Mouse (Mus musculus) spleen, adult 2 months (tissue): ENCODE data around the gene Cryga. TPM values are rescaled to one million over a fixed set of nuclear protein-coding genes. Genes with fewer than 3 reads are reported as not detected.

Experiments
- DNase-seq, 2 experiments: peaks; one replicate each; pipeline versions ENCODE4 v3.0.0 to v3.0.0-alpha.2; 2012 to 2021; ENCODE audit warnings: low spot score in 2 of 2, low read depth in 1 of 2
- H3K27ac ChIP-seq: fragments of 200-500 bp; 2 replicates; pipeline ENCODE4 v1.5.1; 2012; ENCODE audit warnings: low read length, inconsistent platforms; ENCODE audit not compliant: insufficient read depth
- H3K27me3 ChIP-seq: fragments of 200-500 bp; 2 replicates; pipeline ENCODE4 v1.6.1; 2012; ENCODE audit warnings: mild to moderate bottlenecking, moderate library complexity, low read length, inconsistent platforms; ENCODE audit not compliant: control insufficient read depth, insufficient read depth
- H3K36me3 ChIP-seq: fragments of 200-500 bp; 2 replicates; pipeline ENCODE4 v1.6.1; 2012; ENCODE audit warnings: mild to moderate bottlenecking, low read length, inconsistent platforms; ENCODE audit not compliant: control insufficient read depth, insufficient read depth
- H3K4me1 ChIP-seq: fragments of 200-500 bp; 2 replicates; pipeline ENCODE4 v1.6.1; 2011; ENCODE audit warnings: inconsistent platforms; ENCODE audit not compliant: control insufficient read depth, insufficient read depth, insufficient read length
- H3K4me3 ChIP-seq: fragments of 200-500 bp; 2 replicates; pipeline ENCODE4 v1.5.1; 2011; ENCODE audit warnings: mild to moderate bottlenecking, inconsistent platforms; ENCODE audit not compliant: insufficient read depth, insufficient read length; ENCODE audit errors: extremely low read depth
- CTCF ChIP-seq: fragments of 200-500 bp; IDR thresholded peaks from 2 replicates; pipeline ENCODE4 v1.5.1; 2011; ENCODE audit warnings: mild to moderate bottlenecking, inconsistent platforms; ENCODE audit not compliant: insufficient read depth, insufficient read length, insufficient replicate concordance; ENCODE audit errors: extremely low read depth
- POLR2A ChIP-seq: fragments of 200-500 bp; IDR thresholded peaks from 2 replicates; pipeline ENCODE4 v1.6.1; 2011; ENCODE audit warnings: low read depth, low read length, inconsistent platforms
- WGBS: fragments of 180-500 bp; shearing (Covaris S2); methylation state at CpG from one replicate; pipeline ENCODE4 v1.1.7; 2018; 5-methylcytosine and 5-hydroxymethylcytosine counted together
- polyA plus RNA-seq: library from polyadenylated mRNA; depleted of rRNA; stranded (reverse); fragments of >200 nt; gene quantifications from 2 replicates; pipeline ENCODE4 v1.2.3, GENCODE M21; 2012; rRNA removed

The Cryga gene
- not detected in 2 replicates for polyA plus RNA-seq

DNA sequence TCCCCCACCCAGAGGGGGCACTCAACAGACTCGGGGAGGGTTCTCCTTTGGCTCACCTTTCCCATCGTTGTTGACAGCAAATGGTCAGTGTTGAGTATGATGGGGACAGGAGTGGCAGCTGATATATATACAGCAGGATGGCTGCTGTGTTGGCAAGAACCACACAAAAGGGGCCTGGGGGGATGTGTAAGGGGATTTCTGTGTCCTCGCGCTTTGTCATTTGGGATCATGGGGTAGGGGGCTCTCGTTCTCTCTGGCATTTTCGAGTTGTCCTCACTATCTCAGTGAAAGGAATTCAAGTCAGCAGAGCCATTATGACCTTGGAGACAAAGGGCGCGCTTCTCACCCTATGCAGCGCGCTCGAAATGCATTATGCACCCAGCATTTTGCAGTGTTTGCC is at the start of gene Cryga:
Gene Cryga, minus strand, starts transcription at position 101 of the 400 bp plus-strand sequence.
- no peak within 1 kb of the TSS for H3K4me3 ChIP-seq
- no peaks in the 10 kb centered on the region for H3K4me1 ChIP-seq
- TF ChIP-seq POLR2A, result no peak
- no peak for TF ChIP-seq CTCF
- no peaks in the 10 kb centered on the region for H3K36me3 ChIP-seq
- H3K27ac ChIP-seq, result no peak within 1 kb of the TSS
- 92% methylated on average over 11 of the region's 11 CpGs for WGBS
- no peak for DNase-seq
- H3K27me3 ChIP-seq, result no peaks in the 10 kb centered on the region

GRCm38 (mm10) chr1:65147971-65148370 is 44.8 kb upstream of the Cryga start:
- H3K36me3 ChIP-seq, result no peaks in the 10 kb centered on the region
- H3K4me3 ChIP-seq, result no peak overlapping the region
- no peak overlapping the region for H3K27ac ChIP-seq
- TF ChIP-seq CTCF (no peak), POLR2A (no peak)
- DNase-seq, result no peak
- WGBS, result 77% methylated on average over 3 of the region's 3 CpGs
- H3K27me3 ChIP-seq, result no peaks in the 10 kb centered on the region
- no peaks in the 10 kb centered on the region for H3K4me1 ChIP-seq

- whole genome bisulfite sequencing, result 96% methylated on average over 5 of the region's 5 CpGs
- no peak overlapping the region for H3K27ac ChIP-seq
Measured at GRCm38 (mm10) chr1:65147326-65147725, 44.2 kb upstream of the Cryga start.

GRCm38 (mm10) chr1:65146601-65147000 is 43.4 kb upstream of the Cryga start:
- H3K4me3 ChIP-seq, result no peak overlapping the region
- WGBS, result 42% methylated on average over 2 of the region's 2 CpGs
- H3K36me3 ChIP-seq, result no peaks in the 10 kb centered on the region
- H3K27me3 ChIP-seq, result no peaks in the 10 kb centered on the region
- H3K4me1 ChIP-seq, result no peaks in the 10 kb centered on the region
- no peak overlapping the region for H3K27ac ChIP-seq
- no peak for DNase-seq
- TF ChIP-seq CTCF (no peak), POLR2A (no peak)

More at GRCm38 (mm10) chr1:65147326-65147725, 44.2 kb upstream of the Cryga start:
- Histone ChIP-seq H3K4me3 (no peak overlapping the region), H3K27me3 (no peaks in the 10 kb centered on the region), H3K4me1 (no peaks in the 10 kb centered on the region), H3K36me3 (no peaks in the 10 kb centered on the region)
- DNase-seq, result no peak
- TF ChIP-seq POLR2A (no peak), CTCF (no peak)

GRCm38 (mm10) chr1:65144783-65145182 is 41.6 kb upstream of the Cryga start:
- Histone ChIP-seq H3K27ac (no peak overlapping the region), H3K27me3 (no peaks in the 10 kb centered on the region), H3K36me3 (no peaks in the 10 kb centered on the region), H3K4me3 (no peak overlapping the region), H3K4me1 (no peaks in the 10 kb centered on the region)
- 94% methylated on average over 2 of the region's 2 CpGs for WGBS
- no peak for DNase-seq
- TF ChIP-seq POLR2A (no peak), CTCF (no peak)

- Histone ChIP-seq H3K36me3 (no peaks in the 10 kb centered on the region), H3K4me1 (no peaks in the 10 kb centered on the region), H3K4me3 (no peak overlapping the region), H3K27ac (no peak overlapping the region), H3K27me3 (no peaks in the 10 kb centered on the region)
- DNase-seq, result no peak
- WGBS, result 91% methylated on average over 6 of the region's 6 CpGs
- TF ChIP-seq POLR2A (no peak), CTCF (no peak)
Measured at GRCm38 (mm10) chr1:65137560-65137959, 34.4 kb upstream of the Cryga start.

DNA sequence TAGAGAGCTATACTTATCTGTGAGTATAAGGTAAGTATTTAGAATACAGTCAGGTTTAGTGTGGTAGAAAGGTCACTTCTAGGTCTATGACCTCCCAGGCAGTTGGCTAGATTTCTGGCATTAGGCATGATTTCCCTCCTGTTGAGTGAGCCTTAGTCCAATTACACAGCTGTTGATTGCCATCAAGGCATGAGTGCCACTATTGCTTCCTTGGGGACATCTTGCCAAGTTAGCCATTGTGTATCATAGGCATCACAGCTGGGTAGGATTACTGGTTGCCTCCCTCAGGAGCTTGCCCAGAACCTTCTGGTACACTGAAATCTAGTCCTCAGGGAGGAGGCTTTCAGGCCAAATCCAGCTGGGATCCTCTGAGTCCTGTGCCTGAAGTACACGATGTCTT is 29.7 kb upstream of the Cryga start:
- DNase-seq, result no peak
- H3K36me3 ChIP-seq, result no peaks in the 10 kb centered on the region
- WGBS, result 84% methylated on average over 1 of the region's 1 CpGs
- TF ChIP-seq CTCF (no peak), POLR2A (no peak)
- H3K4me3 ChIP-seq, result no peak overlapping the region
- no peaks in the 10 kb centered on the region for H3K27me3 ChIP-seq
- H3K27ac ChIP-seq, result no peak overlapping the region
- H3K4me1 ChIP-seq, result no peaks in the 10 kb centered on the region

DNA sequence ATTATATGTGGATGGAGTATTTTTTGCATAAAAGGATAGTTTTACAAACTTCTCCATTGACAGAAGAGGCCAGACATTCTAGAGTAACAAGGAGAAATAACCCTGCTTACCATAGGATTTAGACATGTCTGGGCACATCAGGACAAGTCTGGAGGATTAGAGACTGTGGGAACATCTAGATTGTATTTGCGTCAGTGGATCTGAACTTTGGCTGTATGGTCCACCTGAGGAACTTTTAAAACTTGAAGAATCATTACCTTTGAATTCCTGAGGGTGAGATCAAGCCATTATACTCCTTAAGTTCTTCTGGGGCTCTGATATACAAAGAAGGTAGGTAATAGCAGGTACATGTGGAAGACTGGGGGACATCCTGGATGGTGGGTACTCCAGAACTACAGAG is 28.5 kb upstream of the Cryga start:
- Histone ChIP-seq H3K4me1 (no peaks in the 10 kb centered on the region), H3K27ac (no peak overlapping the region), H3K27me3 (no peaks in the 10 kb centered on the region), H3K36me3 (no peaks in the 10 kb centered on the region), H3K4me3 (no peak overlapping the region)
- no peak for TF ChIP-seq CTCF
- no peak for TF ChIP-seq POLR2A
- DNase-seq, result no peak
- WGBS, result 95% methylated on average over 1 of the region's 1 CpGs
